Mouse (Mus musculus): ENCODE results near the gene Vamp5. TPM values are rescaled to one million over a fixed set of nuclear protein-coding genes. Genes with fewer than 3 reads are reported as not detected.

The Vamp5 gene
- polyA plus RNA-seq (2012; rRNA removed) = 74.5 and 75.0 TPM in 2 replicates

GRCm38 (mm10) chr6:72380131-72380770 lies at the start of gene Vamp5:
Gene Vamp5 (minus strand): TSS chr6:72380468.

DNA sequence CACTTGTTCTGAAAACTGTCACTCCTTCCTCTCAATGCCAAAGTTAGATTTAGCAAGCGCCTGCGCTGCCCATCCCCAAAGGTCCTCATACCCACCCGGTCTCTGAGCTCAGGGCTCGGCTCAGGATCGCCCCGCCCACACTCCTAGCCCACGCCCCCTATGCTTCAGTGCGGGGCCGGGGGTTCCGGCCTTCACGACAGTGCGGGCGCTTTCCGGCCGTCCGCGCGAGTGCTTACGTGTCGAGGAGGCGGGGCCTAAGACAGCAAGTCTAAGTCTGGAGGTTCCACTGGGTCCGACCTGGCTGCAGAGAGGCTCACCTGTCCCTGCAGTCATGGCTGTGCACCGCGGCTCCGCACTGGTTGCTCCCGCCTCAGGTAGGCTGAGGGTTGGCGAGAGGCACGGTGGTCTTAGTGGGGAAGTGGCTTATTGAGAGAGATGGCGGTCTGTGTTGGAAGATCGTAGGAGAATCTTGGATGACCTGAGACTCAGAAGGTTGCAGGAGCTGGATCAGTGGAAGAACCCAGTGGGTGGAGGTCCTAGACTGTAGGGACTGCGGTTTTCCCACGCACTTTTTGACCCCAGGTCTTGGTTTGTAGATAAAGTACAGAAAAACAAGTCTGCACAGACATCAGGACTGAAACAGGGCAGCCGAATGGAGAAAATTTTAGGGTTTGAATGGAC lies 33.9 kb upstream of the Vamp5 start, which contains the start of gene Ggcx:
Gene Ggcx, plus strand, starts transcription at position 233 of the 681 bp plus-strand sequence.

GRCm38 (mm10) chr6:72389941-72390771 lies 9.9 kb upstream of the Vamp5 start, which contains the start of gene Vamp8:
Gene Vamp8 (minus strand): TSS chr6:72390703.

GRCm38 (mm10) chr6:72366844-72367443 lies 13.3 kb downstream of the Vamp5 start, which contains the start of gene Rnf181:
Gene Rnf181 (minus strand): TSS chr6:72366956.

GRCm38 (mm10) chr6:72355066-72355911 lies 25.0 kb downstream of the Vamp5 start, which contains the start of gene Tmem150a:
Gene Tmem150a (plus strand): TSS chr6:72355447.

GRCm38 (mm10) chr6:72347166-72347941 lies 32.9 kb downstream of the Vamp5 start, which contains the start of gene 0610030E20Rik:
Gene 0610030E20Rik (plus strand): TSS chr6:72347317.

GRCm38 (mm10) chr6:72345074-72345567 lies 35.1 kb downstream of the Vamp5 start, which contains the start of gene Usp39:
Gene Usp39 (minus strand): TSS chr6:72345184.

Other genes with a start within 250 kb of the Vamp5 start
- 0.35 and 0.42 TPM in 2 replicates for gene Atoh8, start 144.9 kb downstream of the Vamp5 start, polyA plus RNA-seq (2012; rRNA removed)
- not detected in 2 replicates for gene Sftpb, start 75.9 kb downstream of the Vamp5 start, polyA plus RNA-seq (2012; rRNA removed)
- 30.2 and 36.7 TPM in 2 replicates for gene Usp39, start 35.3 kb downstream of the Vamp5 start, polyA plus RNA-seq (2012; rRNA removed)
- 9.8 and 11.2 TPM in 2 replicates for gene 0610030E20Rik, start 33.2 kb downstream of the Vamp5 start, polyA plus RNA-seq (2012; rRNA removed)
- 31.2 and 38.7 TPM in 2 replicates for gene Tmem150a, start 25.0 kb downstream of the Vamp5 start, polyA plus RNA-seq (2012; rRNA removed)
- gene Rnf181, start 13.5 kb downstream of the Vamp5 start, polyA plus RNA-seq (2012; rRNA removed) = 36.8 and 45.8 TPM in 2 replicates
- 201 and 203 TPM in 2 replicates for gene Vamp8, start 10.2 kb upstream of the Vamp5 start, polyA plus RNA-seq (2012; rRNA removed)
- gene Ggcx, start 33.8 kb upstream of the Vamp5 start, polyA plus RNA-seq (2012; rRNA removed) = 10.5 and 13.9 TPM in 2 replicates
- 105 and 115 TPM in 2 replicates for gene Mat2a, start 59.1 kb upstream of the Vamp5 start, polyA plus RNA-seq (2012; rRNA removed)
- not detected in 2 replicates for gene Sh2d6, start 141.2 kb upstream of the Vamp5 start, polyA plus RNA-seq (2012; rRNA removed)
- gene Capg, start 163.9 kb upstream of the Vamp5 start, polyA plus RNA-seq (2012; rRNA removed) = 5.7 and 7.2 TPM in 2 replicates
- 2.8 and 3.1 TPM in 2 replicates for gene Elmod3, start 217.9 kb upstream of the Vamp5 start, polyA plus RNA-seq (2012; rRNA removed)
- gene Retsat, start 218.0 kb upstream of the Vamp5 start, polyA plus RNA-seq (2012; rRNA removed) = 5.2 and 5.7 TPM in 2 replicates
- 8.0 and 9.3 TPM in 2 replicates for gene Tgoln1, start 236.5 kb upstream of the Vamp5 start, polyA plus RNA-seq (2012; rRNA removed)